Mouse (Mus musculus) forebrain, postnatal 0 days (tissue): Measurements from ENCODE around the gene Sytl3. TPM values are rescaled to one million over a fixed set of nuclear protein-coding genes. Genes with fewer than 3 reads are reported as not detected.
"Not testable (repeated sequence)": the region's sequence is repeated elsewhere in the genome, so short reads cannot be mapped to it uniquely, and the experiment has no call there.

Experiments
- ATAC-seq: fragments of 200-750 bp; cut with Nextera tagmentation; 2 replicates; pipeline ENCODE4 v1.8.0; 2017; ENCODE audit warnings: mild to moderate bottlenecking, moderate library complexity
- DNase-seq: peaks from one replicate; pipeline ENCODE4 v3.0.0-alpha.2; 2015
- H3K27ac ChIP-seq: fragments of 300-500 bp; sonication (generic); 2 replicates; pipeline ENCODE4 v1.5.1; 2014; ENCODE audit warnings: low read depth, mild to moderate bottlenecking, antibody characterized with exemption, low read length, moderate library complexity, mixed read lengths
- H3K27me3 ChIP-seq: fragments of 300-500 bp; sonication (generic); 2 replicates; pipeline ENCODE4 v1.6.1; 2014; ENCODE audit warnings: mild to moderate bottlenecking, low read length, mixed read lengths; ENCODE audit not compliant: insufficient read depth
- H3K36me3 ChIP-seq: fragments of 300-500 bp; sonication (generic); 2 replicates; pipeline ENCODE4 v1.6.1; 2014; ENCODE audit warnings: mild to moderate bottlenecking, moderate library complexity; ENCODE audit not compliant: insufficient read depth
- H3K4me1 ChIP-seq: fragments of 300-500 bp; sonication (generic); 2 replicates; pipeline ENCODE4 v1.6.1; 2014; ENCODE audit warnings: antibody characterized with exemption; ENCODE audit not compliant: insufficient read depth
- H3K4me2 ChIP-seq: fragments of 300-500 bp; sonication (generic); 2 replicates; pipeline ENCODE4 v1.6.1; 2014; ENCODE audit warnings: low read depth, mild to moderate bottlenecking, moderate library complexity
- H3K4me3 ChIP-seq: fragments of 300-500 bp; sonication (generic); 2 replicates; pipeline ENCODE4 v1.5.1; 2014; ENCODE audit warnings: low read depth, low read length, mixed read lengths
- H3K9ac ChIP-seq: fragments of 300-500 bp; sonication (generic); 2 replicates; pipeline ENCODE4 v1.6.1; 2014; ENCODE audit warnings: mild to moderate bottlenecking
- H3K9me3 ChIP-seq: fragments of 300-500 bp; sonication (generic); 2 replicates; pipeline ENCODE4 v1.6.1; 2016; ENCODE audit warnings: low read length
- CTCF ChIP-seq: sonication (generic); IDR thresholded peaks from 2 replicates; pipeline ENCODE4 v1.5.1; 2016; ENCODE audit warnings: antibody characterized with exemption, control low read depth, low read depth
- WGBS: fragments of 180-500 bp; shearing (Covaris S2); extraction: QIAGEN DNeasy Blood & Tissue Kit; methylation state at CpG from one replicate; pipeline ENCODE4 v1.1.7; 2014; 5-methylcytosine and 5-hydroxymethylcytosine counted together
- polyA plus RNA-seq: library from polyadenylated mRNA; unstranded; fragments of >200 nt; fragmentation: Nextera tagmentation; extraction: Ambion mirVana; gene quantifications from 2 replicates; pipeline ENCODE4 v1.2.1, GENCODE M21; 2015
- total RNA-seq: library from RNA; depleted of rRNA; stranded (reverse); fragments of >200 nt; gene quantifications from 2 replicates; pipeline ENCODE4 v1.2.3, GENCODE M21; 2014

Gene Sytl3
- total and polyA plus RNA-seq, 2 experiments from 2014 or later, result 0.47 to 0.81 TPM

GRCm38 (mm10) chr17:6630398-6630797 is 28.5 kb upstream of the Sytl3 start:
- H3K4me1 ChIP-seq, ATAC-seq, H3K27ac ChIP-seq, H3K9me3 ChIP-seq, H3K9ac ChIP-seq, H3K4me2 ChIP-seq, H3K4me3 ChIP-seq, DNase-seq, H3K27me3 ChIP-seq, H3K36me3 ChIP-seq: not testable (repeated sequence)
- WGBS, result 94% methylated on average over 4 of the region's 4 CpGs

GRCm38 (mm10) chr17:6632850-6633249 is 26.0 kb upstream of the Sytl3 start:
- not testable (repeated sequence) for H3K36me3 ChIP-seq, H3K4me3 ChIP-seq, H3K27me3 ChIP-seq, DNase-seq, H3K4me1 ChIP-seq, H3K9me3 ChIP-seq, H3K27ac ChIP-seq, ATAC-seq, H3K9ac ChIP-seq, H3K4me2 ChIP-seq
- 83% methylated on average over 6 of the region's 6 CpGs for WGBS

GRCm38 (mm10) chr17:6635781-6636180 is 23.1 kb upstream of the Sytl3 start:
- not testable (repeated sequence) for H3K27me3 ChIP-seq, H3K27ac ChIP-seq, H3K4me3 ChIP-seq, ATAC-seq, H3K36me3 ChIP-seq, H3K4me1 ChIP-seq, DNase-seq, H3K4me2 ChIP-seq, H3K9me3 ChIP-seq, H3K9ac ChIP-seq
- WGBS, result 38% methylated on average over 1 of the region's 4 CpGs

GRCm38 (mm10) chr17:6636861-6637260 is 22.0 kb upstream of the Sytl3 start:
- WGBS, result 85% methylated on average over 5 of the region's 5 CpGs
- H3K36me3 ChIP-seq, result no peaks in the 10 kb centered on the region
- H3K9ac ChIP-seq, result no peak overlapping the region
- DNase-seq, result no peak
- H3K27ac ChIP-seq, result no peak overlapping the region
- H3K4me3 ChIP-seq, result no peak overlapping the region
- H3K9me3 ChIP-seq, result no peaks in the 10 kb centered on the region
- ATAC-seq, result no peak
- H3K27me3 ChIP-seq, result no peaks in the 10 kb centered on the region
- no peaks in the 10 kb centered on the region for H3K4me1 ChIP-seq
- no peak for TF ChIP-seq CTCF
- no peak overlapping the region for H3K4me2 ChIP-seq

- H3K4me1 ChIP-seq, ATAC-seq, H3K9me3 ChIP-seq, H3K27me3 ChIP-seq, DNase-seq, H3K9ac ChIP-seq, H3K4me3 ChIP-seq, H3K27ac ChIP-seq, H3K36me3 ChIP-seq, H3K4me2 ChIP-seq: not testable (repeated sequence)
- 95% methylated on average over 4 of the region's 4 CpGs for WGBS
Observed at GRCm38 (mm10) chr17:6637434-6637833, 21.5 kb upstream of the Sytl3 start.

- not testable (repeated sequence) for H3K4me3 ChIP-seq, H3K4me2 ChIP-seq, H3K27me3 ChIP-seq, H3K36me3 ChIP-seq, ATAC-seq, H3K27ac ChIP-seq, H3K9me3 ChIP-seq, H3K4me1 ChIP-seq, H3K9ac ChIP-seq, DNase-seq
- 81% methylated on average over 8 of the region's 8 CpGs for WGBS
Observed at GRCm38 (mm10) chr17:6638444-6638843, 20.4 kb upstream of the Sytl3 start.

- H3K27me3 ChIP-seq, ATAC-seq, H3K4me1 ChIP-seq, H3K27ac ChIP-seq, H3K4me2 ChIP-seq, DNase-seq, H3K9me3 ChIP-seq, H3K36me3 ChIP-seq, H3K4me3 ChIP-seq, H3K9ac ChIP-seq: not testable (repeated sequence)
- 93% methylated on average over 16 of the region's 21 CpGs for WGBS
Observed at GRCm38 (mm10) chr17:6639486-6639885, 19.4 kb upstream of the Sytl3 start.

GRCm38 (mm10) chr17:6640044-6640637 is 18.8 kb upstream of the Sytl3 start:
- not testable (repeated sequence) for H3K4me3 ChIP-seq, H3K27ac ChIP-seq, H3K4me1 ChIP-seq, ATAC-seq, H3K36me3 ChIP-seq, DNase-seq, H3K27me3 ChIP-seq, H3K4me2 ChIP-seq, H3K9me3 ChIP-seq, H3K9ac ChIP-seq
- 90% methylated on average over 10 of the region's 10 CpGs for WGBS

GRCm38 (mm10) chr17:6640771-6641429 is 18.0 kb upstream of the Sytl3 start:
- WGBS, result 88% methylated on average over 14 of the region's 14 CpGs
- not testable (repeated sequence) for H3K4me1 ChIP-seq, H3K9ac ChIP-seq, H3K9me3 ChIP-seq, H3K4me3 ChIP-seq, DNase-seq, H3K27me3 ChIP-seq, H3K36me3 ChIP-seq, H3K4me2 ChIP-seq, H3K27ac ChIP-seq, ATAC-seq

GRCm38 (mm10) chr17:6644210-6644609 is 14.7 kb upstream of the Sytl3 start:
- not testable (repeated sequence) for DNase-seq, ATAC-seq
- WGBS, result 92% methylated on average over 7 of the region's 9 CpGs

More at GRCm38 (mm10) chr17:6644210-6644609, 14.7 kb upstream of the Sytl3 start:
- not testable (repeated sequence) for H3K36me3 ChIP-seq, H3K4me3 ChIP-seq, H3K27me3 ChIP-seq, H3K27ac ChIP-seq, H3K4me2 ChIP-seq, H3K4me1 ChIP-seq, H3K9me3 ChIP-seq, H3K9ac ChIP-seq
